Mouse (Mus musculus) bone marrow, adult 2 months (tissue): ENCODE measurements around the gene Ubap1.

Experiments
- CTCF ChIP-seq: fragments of 200-500 bp; IDR thresholded peaks from 2 replicates; pipeline ENCODE4 v1.5.1; 2011; ENCODE audit warnings: low read length, control low read depth; ENCODE audit not compliant: control insufficient read depth, insufficient read depth
- POLR2A ChIP-seq: fragments of 200-500 bp; IDR thresholded peaks from 2 replicates; pipeline ENCODE4 v1.6.1; 2011; ENCODE audit warnings: low read depth, mild to moderate bottlenecking, control low read depth, low read length, borderline replicate concordance; ENCODE audit not compliant: control insufficient read depth

GRCm38 (mm10) chr4:41388616-41389015 lies 39.8 kb downstream of the Ubap1 start:
- TF ChIP-seq POLR2A = no peak
- no peak for TF ChIP-seq CTCF
